Mouse (Mus musculus) E14TG2a.4 (cell line): ENCODE results near the gene Hist1h3d.

ENCODE experiments used
- H3K27me3 ChIP-seq: 2 replicates; pipeline ENCODE4 v1.6.1; 2014; ENCODE audit warnings: low read length, control low read depth; ENCODE audit not compliant: insufficient read depth
- H3K36me3 ChIP-seq: 2 replicates; pipeline ENCODE4 v1.6.1; 2014; ENCODE audit warnings: low read length, control low read depth; ENCODE audit not compliant: insufficient read depth
- H3K4me1 ChIP-seq: replicated peaks from 2 replicates; pipeline ENCODE4 v1.6.1; 2014; ENCODE audit warnings: low read depth, low read length, control low read depth
- H3K4me3 ChIP-seq: replicated peaks from 2 replicates; pipeline ENCODE4 v1.5.1; 2014; ENCODE audit warnings: mild to moderate bottlenecking, low read length
- H3K9me3 ChIP-seq: 2 replicates; pipeline ENCODE4 v1.6.1; 2014; ENCODE audit warnings: low read length, control low read depth
- CTCF ChIP-seq: conservative IDR thresholded peaks from 2 replicates; pipeline ENCODE4 v1.5.1; 2014; ENCODE audit warnings: low read length
- NANOG ChIP-seq: IDR thresholded peaks from 2 replicates; pipeline ENCODE4 v1.6.1; 2014; ENCODE audit warnings: borderline replicate concordance, low read length, mixed read lengths
- POU5F1 ChIP-seq: IDR thresholded peaks from 2 replicates; pipeline ENCODE4 v1.6.1; 2014; ENCODE audit warnings: low read length, borderline replicate concordance

Gene Hist1h3d

DNA sequence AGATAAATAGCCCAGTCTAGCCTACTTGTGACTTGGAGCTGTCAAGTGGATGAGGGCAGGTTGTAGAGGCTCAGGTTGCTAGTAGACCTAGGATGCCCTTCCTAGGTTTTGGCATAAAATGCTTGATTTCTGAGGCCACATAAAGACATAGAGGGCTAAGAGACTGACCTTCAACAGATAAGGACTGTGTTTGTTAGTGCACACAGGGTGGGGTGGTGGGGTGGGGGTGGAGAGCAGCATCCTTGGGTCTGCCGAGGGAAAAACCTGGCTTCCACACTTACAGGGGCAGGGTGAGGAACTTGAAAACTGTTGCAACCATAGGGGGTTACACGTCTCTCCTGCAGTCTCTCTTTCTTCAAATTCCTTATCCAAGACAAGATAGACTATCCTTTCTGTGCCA, 19.6 kb downstream of the Hist1h3d start:
- no peaks in the 10 kb centered on the region for H3K27me3 ChIP-seq
- peaks cover 36% of the 10 kb centered on the region for H3K9me3 ChIP-seq
- TF ChIP-seq CTCF (no peak), POU5F1 (no peak), NANOG (no peak)
- H3K36me3 ChIP-seq: no peaks in the 10 kb centered on the region
- H3K4me1 ChIP-seq: peaks cover 47% of the 10 kb centered on the region
- no peak overlapping the region for H3K4me3 ChIP-seq

DNA sequence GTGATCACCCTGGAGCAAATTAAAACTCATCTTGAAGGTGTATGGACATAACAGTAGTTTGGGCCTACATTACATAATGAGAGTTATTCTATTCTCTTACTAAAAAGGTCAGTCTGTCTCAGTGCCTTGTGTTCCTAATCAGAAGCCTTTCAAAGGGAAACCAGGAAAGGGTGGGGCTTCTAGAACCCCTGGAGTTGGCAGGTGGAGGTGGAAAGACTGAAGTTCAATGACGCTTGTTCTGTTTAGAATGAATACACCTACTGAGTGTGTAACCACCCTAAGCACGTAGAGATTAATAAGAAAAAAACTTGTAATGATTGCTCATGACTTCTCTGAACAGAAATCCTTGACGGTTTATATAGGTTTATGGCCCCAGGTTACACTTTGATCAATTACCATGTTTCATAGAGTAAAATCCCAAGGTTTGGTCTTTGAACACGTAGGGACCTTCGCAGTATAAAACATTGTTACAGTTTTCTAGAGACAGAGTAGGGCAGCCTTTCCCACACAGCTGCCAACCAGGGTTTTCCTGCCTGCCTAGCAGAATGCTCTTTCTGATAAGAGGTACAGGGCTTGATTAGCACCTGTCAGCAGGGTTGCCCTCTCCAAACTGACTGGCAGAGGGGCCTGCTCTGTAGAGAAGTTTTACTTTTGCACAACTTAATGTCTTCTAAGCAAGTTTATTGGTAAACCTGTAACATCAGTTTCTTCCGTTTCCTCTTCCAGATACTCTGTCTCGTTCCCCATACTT, 20.2 kb downstream of the Hist1h3d start:
- Histone ChIP-seq H3K36me3 (no peaks in the 10 kb centered on the region), H3K4me3 (no peak overlapping the region), H3K4me1 (peaks cover 47% of the 10 kb centered on the region), H3K9me3 (peaks cover 33% of the 10 kb centered on the region), H3K27me3 (no peaks in the 10 kb centered on the region)
- TF ChIP-seq NANOG (peak; percentile 22; the same call in 1 of the 2 replicates), CTCF (no peak), POU5F1 (no peak)

DNA sequence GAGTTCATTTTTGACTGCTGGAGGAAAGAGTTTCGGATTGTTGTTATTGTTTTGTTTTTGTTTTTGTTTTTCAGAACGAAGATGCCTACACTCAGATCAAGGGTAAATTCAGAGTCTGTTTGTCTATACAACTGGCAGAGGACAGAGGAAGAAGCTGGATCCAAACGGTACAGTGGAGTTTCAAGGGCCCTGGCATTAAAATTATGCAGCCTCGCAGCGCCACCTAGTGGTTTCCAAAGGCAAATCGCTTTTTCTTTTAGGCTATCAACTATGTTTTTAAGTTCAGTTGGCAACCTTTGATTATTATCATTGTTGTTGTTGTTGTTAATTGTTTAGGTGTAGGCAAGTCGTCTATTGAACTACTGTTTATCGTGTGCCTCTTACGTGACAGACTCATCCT, 22.4 kb downstream of the Hist1h3d start:
- Histone ChIP-seq H3K4me1 (peaks cover 40% of the 10 kb centered on the region), H3K9me3 (peaks cover 14% of the 10 kb centered on the region), H3K36me3 (no peaks in the 10 kb centered on the region), H3K27me3 (no peaks in the 10 kb centered on the region), H3K4me3 (no peak overlapping the region)
- TF ChIP-seq NANOG (no peak), CTCF (peak; percentile 65)

DNA sequence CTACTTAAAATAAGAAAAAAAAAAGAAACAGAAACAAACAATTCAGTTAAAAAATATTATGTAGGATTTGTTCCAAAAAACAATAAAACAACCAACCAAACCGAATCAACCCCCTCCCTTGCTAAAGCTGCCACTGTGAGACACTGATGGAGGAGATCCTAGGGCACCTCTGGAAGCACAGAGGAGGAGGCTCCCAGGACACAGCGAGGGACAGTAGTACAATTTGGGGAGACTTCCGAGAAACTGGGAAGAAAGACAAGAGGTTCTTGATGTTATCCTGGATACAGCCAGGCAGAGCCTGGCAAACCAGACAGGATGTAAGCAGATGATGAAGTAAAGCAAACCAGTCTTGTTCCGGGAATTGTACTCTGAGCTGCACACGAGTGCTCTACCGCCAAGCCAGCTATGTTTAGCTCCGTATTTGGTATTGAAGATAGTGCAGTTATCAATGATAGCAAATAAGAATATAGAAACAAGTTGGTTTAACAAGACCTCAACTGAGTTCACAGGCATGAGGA, 27.7 kb downstream of the Hist1h3d start:
- H3K36me3 ChIP-seq: no peaks in the 10 kb centered on the region
- peaks cover 6% of the 10 kb centered on the region; the same call in 1 of the 2 replicates for H3K27me3 ChIP-seq
- no peak overlapping the region for H3K4me3 ChIP-seq
- no peaks in the 10 kb centered on the region for H3K4me1 ChIP-seq
- no peaks in the 10 kb centered on the region for H3K9me3 ChIP-seq
- TF ChIP-seq POU5F1: no peak
- no peak for TF ChIP-seq NANOG
- no peak for TF ChIP-seq CTCF

DNA sequence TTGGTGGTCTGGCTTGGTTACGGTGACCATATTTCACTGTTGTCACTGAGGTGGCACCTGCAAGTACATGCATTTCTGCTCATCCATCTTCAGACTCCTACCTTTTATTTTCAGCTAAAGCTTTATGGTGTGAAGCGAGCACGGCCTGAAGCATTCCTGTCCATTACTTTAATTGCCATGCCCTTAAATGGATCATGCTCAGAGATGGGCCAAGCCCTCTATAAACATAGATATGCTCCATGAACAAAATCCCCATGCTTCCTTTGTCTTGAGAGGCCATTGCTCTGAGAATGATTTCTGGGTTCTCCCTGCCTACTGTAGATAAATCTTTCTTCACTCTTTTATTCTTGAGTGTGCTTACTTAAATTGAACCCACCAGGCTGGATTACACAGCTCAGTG, 28.9 kb downstream of the Hist1h3d start:
- Histone ChIP-seq H3K9me3 (no peaks in the 10 kb centered on the region), H3K4me3 (no peak overlapping the region), H3K36me3 (no peaks in the 10 kb centered on the region), H3K27me3 (peaks cover 6% of the 10 kb centered on the region; the same call in 1 of the 2 replicates), H3K4me1 (no peaks in the 10 kb centered on the region)
- TF ChIP-seq POU5F1: no peak
- no peak for TF ChIP-seq NANOG
- TF ChIP-seq CTCF: no peak

DNA sequence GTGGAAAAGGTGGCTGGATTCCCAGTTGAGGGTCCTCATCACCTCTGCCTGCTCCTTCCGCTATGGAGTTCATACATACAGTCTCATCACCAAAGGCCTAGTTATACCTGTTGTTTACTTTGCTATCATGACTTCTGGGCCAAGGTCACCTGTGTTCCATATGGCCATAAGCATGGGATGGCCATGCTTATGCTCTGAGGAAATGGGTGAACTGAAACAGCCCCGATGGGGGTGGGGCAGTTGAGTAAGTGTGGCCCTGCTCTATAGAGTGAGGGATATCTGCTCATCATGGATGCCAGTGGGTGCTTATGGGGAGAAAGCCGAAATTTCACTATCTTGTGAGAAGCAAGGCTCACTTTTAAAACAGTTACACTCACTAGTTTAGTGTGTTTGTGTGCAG, 29.5 kb downstream of the Hist1h3d start:
- Histone ChIP-seq H3K36me3 (no peaks in the 10 kb centered on the region), H3K9me3 (no peaks in the 10 kb centered on the region), H3K4me3 (no peak overlapping the region), H3K27me3 (peaks cover 6% of the 10 kb centered on the region; the same call in 1 of the 2 replicates), H3K4me1 (no peaks in the 10 kb centered on the region)
- TF ChIP-seq CTCF (no peak), POU5F1 (no peak), NANOG (no peak)

DNA sequence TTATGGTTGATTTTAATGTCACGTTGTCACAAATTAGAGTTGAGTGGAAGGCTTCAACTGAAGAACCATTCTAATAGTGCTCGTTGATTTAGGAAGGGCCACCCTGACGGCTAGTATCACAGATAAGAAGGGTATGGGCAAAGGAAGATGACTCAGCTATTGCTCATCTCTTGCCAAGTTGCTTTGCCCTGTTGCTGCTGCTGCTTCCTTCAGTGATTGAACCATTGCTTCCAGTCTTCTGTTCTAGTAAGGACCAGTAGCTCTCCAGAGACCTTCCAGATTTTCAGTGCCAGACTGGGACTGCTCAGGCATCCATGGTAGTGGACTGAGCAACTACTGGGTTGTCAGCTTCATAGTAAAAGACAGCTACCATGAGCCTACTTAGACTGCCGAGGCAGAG, 33.6 kb downstream of the Hist1h3d start:
- H3K36me3 ChIP-seq: no peaks in the 10 kb centered on the region
- no peaks in the 10 kb centered on the region for H3K4me1 ChIP-seq
- H3K9me3 ChIP-seq: no peaks in the 10 kb centered on the region
- TF ChIP-seq POU5F1 (no peak), CTCF (no peak), NANOG (no peak)
- peaks cover 3% of the 10 kb centered on the region; the same call in 1 of the 2 replicates for H3K27me3 ChIP-seq
- H3K4me3 ChIP-seq: no peak overlapping the region

DNA sequence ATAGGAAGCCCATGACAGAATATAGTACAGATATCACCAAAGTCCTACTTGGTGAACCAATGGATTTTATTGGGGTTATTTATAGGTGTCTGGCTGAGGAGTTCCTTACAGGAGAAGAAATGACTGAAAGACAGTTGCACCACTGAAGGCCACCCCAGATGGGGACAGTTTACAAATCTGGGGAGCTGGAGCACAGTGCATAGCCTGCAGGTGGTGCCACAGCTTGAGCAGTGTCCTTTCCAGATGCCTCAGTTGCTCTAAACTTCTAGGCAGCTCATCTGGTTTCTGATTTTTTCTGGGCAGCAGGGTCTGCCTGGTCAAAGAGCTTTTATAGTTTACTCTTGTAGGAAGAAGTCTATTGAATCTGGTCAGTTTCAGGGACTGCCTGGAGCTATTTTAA, 34.3 kb downstream of the Hist1h3d start:
- Histone ChIP-seq H3K4me3 (no peak overlapping the region), H3K9me3 (no peaks in the 10 kb centered on the region), H3K36me3 (no peaks in the 10 kb centered on the region), H3K27me3 (peaks cover 3% of the 10 kb centered on the region; the same call in 1 of the 2 replicates), H3K4me1 (no peaks in the 10 kb centered on the region)
- no peak for TF ChIP-seq NANOG
- TF ChIP-seq CTCF: no peak

DNA sequence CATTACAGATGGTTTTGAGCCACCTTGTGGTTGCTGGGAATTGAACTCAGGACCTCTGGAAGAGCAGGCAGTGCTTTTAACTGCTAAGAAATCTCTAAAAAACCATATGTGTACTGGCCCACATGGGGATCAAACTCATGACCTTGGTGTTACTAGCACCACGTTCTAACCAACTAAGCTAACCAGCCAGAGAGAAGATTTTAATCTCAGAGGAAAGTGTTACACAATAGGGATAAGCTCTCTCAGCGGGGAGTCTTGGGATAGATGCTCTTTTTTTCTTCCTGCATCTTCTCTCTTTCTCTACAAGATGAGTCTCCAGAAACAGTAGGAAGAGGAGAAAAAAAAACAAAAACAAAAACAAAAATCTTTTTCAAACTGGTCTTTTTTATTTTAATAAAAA, 34.8 kb downstream of the Hist1h3d start:
- Histone ChIP-seq H3K4me1 (no peaks in the 10 kb centered on the region), H3K4me3 (no peak overlapping the region), H3K9me3 (no peaks in the 10 kb centered on the region), H3K27me3 (no peaks in the 10 kb centered on the region), H3K36me3 (no peaks in the 10 kb centered on the region)
- no peak for TF ChIP-seq POU5F1
- no peak for TF ChIP-seq CTCF
- TF ChIP-seq NANOG: no peak
